Mouse (Mus musculus) small intestine, adult 2 months (tissue): ENCODE measurements around the gene Frem2.

Experiments
- CTCF ChIP-seq: fragments of 200-500 bp; IDR thresholded peaks from 2 replicates; pipeline ENCODE4 v1.5.1; 2012; ENCODE audit warnings: low read depth, mild to moderate bottlenecking, control low read depth, inconsistent platforms, low read length, moderate library complexity, mixed read lengths; ENCODE audit not compliant: insufficient replicate concordance, insufficient read length; ENCODE audit errors: extremely low read depth
- POLR2A ChIP-seq: fragments of 200-500 bp; IDR thresholded peaks from 2 replicates; pipeline ENCODE4 v1.6.1; 2012; ENCODE audit warnings: low read depth, mild to moderate bottlenecking, control low read depth, inconsistent platforms, low read length, moderate library complexity

DNA sequence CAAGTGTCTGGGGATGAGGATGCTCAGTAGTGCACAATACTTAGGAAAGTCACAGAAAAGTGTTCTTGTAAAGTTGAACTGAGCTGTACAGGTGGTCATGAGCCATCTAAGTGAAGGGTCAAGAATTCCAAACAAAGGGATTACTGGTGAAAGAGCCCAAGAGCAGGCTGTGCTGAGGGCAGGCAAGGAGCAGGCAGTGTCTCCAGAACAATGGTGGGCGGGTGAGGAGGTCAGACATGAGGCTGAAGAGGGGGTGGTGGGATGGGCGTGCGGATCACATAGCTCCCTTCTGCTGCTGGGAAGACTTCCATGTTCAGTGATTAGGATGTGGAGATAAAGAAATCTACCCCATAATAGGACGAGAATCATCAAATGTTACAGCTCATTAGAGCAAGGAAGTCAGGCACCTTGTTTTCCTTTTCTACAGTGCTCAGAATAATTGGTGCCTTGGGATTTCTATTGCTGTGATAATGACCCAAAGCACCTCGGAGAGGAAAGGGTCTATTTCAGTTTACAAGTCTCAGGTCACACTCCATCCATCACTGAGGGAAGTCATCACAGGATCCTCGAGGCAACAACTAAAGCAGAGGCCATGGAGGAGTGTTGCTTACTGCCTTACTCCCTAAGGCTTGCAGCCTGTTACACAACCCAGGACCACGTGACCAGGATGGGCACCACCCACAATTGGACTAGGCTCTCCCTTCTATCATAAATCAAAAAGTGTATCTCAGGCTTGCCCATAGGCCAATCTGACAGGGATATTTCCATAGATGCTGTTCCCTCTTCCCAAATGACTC lies 80.6 kb downstream of the Frem2 start:
- TF ChIP-seq POLR2A (no peak), CTCF (no peak)
